Mouse (Mus musculus) c-Kit-positive CD71-positive TER-119-positive erythroid progenitor cells, embryonic 14.5 days (primary cell): ENCODE results near the gene Ppp1r12a.

ENCODE experiments used
- DNase-seq: peaks from one replicate; pipeline ENCODE4 v3.0.0-alpha.2; 2013; ENCODE audit warnings: low spot score

The Ppp1r12a gene

GRCm38 (mm10) chr10:108333642-108334041 is 171.6 kb downstream of the Ppp1r12a start:
- peak; percentile 47 for DNase-seq
